Mouse (Mus musculus): Measurements from ENCODE around the gene Tex14.

DNA sequence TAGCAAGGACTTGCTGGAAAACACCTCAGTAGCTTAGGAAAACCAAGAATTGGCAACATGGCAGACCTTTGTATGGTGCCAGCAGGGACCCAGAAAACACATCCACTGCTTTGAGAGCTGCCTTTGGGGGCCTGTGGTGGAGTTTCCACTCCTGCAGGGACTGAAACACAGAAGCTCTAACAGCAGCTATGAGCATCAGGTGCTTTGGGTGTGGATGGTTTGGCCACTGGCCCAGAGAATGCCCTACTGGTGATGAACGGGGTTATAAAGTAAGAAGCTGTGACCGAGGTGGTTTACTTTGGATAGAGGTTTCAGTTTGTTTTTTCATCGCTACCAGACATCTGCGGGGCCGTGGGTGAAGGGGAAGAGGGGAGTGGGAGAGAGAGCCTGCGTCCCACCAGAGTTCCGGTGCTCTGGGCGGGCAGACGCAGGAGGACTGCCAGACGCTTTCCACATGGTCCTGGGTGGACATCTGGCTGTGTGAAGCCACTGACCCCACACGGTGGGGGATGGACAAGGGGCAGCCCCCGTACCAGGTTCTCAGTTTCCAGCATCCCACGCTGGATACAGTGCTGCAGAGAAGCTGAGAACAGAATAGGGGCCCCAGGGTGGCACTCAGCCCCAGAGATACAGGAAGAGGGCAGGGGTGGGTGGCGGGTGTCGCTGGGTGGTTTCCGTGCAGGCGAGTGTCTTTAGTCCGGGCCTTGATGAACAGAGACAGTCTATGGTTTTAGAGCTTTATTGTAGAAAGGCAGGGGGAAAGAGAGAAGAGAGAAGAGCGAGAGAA, 62.8 kb downstream of the Tex14 start:
- TF ChIP-seq CTCF (IDR thresholded peaks at IDR 0.05; ENCODE audit: control insufficient read depth, insufficient read depth, insufficient read length) (no peak), MAX (IDR thresholded peaks at IDR 0.05) (no peak)

Data from C2C12 (cell line).